Mouse (Mus musculus) megakaryocyte progenitor cell, adult 5-6 weeks (primary cell): ENCODE measurements around the gene Nars2. TPM values are rescaled to one million over a fixed set of nuclear protein-coding genes. Genes with fewer than 3 reads are reported as not detected.
A peak's percentile ranks its signal among the peaks of the same experiment; 100 is the strongest.

ENCODE experiments used
- ATAC-seq: replicated peaks from 2 replicates; pipeline ENCODE4 v1.8.0; 2016; ENCODE audit warnings: mild to moderate bottlenecking, moderate TSS enrichment, inconsistent platforms; ENCODE audit not compliant: poor library complexity
- total RNA-seq, 2 experiments: library from RNA; stranded (forward) in 1 of 2; stranded (reverse) in 1 of 2; fragments of 157-497, 149-512 nt in 1 of 2; fragments of 200-1000 nt in 1 of 2; gene quantifications; 2 replicates each; pipeline versions ENCODE4 v1.2.3 to v1.2.4; 2015 to 2017

Gene Nars2
- total RNA-seq, 2 experiments from 2014 or later, result 8.4 to 12.1 TPM

- ATAC-seq, result peak; percentile 64
Observed at GRCm38 (mm10) chr7:96970359-96970758, 19.1 kb downstream of the Nars2 start.

GRCm38 (mm10) chr7:96971027-96971996 is 20.0 kb downstream of the Nars2 start:
- peak; percentile 69 for ATAC-seq

GRCm38 (mm10) chr7:96972138-96972904 is 21.0 kb downstream of the Nars2 start:
- peak; percentile 49 for ATAC-seq

GRCm38 (mm10) chr7:96975914-96976313 is 24.6 kb downstream of the Nars2 start:
- ATAC-seq, result no peak; the same call in 1 of the 2 replicates

GRCm38 (mm10) chr7:96977209-96977608 is 25.9 kb downstream of the Nars2 start:
- no peak for ATAC-seq

- no peak for ATAC-seq
Observed at GRCm38 (mm10) chr7:96981366-96981765, 30.1 kb downstream of the Nars2 start.

- ATAC-seq, result no peak
Observed at GRCm38 (mm10) chr7:96983660-96984347, 32.5 kb downstream of the Nars2 start.

- ATAC-seq, result no peak
Observed at GRCm38 (mm10) chr7:96985798-96986197, 34.5 kb downstream of the Nars2 start.

- ATAC-seq, result peak; percentile 65
Observed at GRCm38 (mm10) chr7:96986795-96987445, 35.6 kb downstream of the Nars2 start.

- ATAC-seq, result no peak
Observed at GRCm38 (mm10) chr7:96987676-96988075, 36.4 kb downstream of the Nars2 start.

GRCm38 (mm10) chr7:97012956-97013355 is 61.7 kb downstream of the Nars2 start:
- 0 out of 2 replicates have a peak, but pooled peaks have one; percentile 39 for ATAC-seq

GRCm38 (mm10) chr7:97018005-97018404 is 66.7 kb downstream of the Nars2 start:
- peak; percentile 88 for ATAC-seq

GRCm38 (mm10) chr7:97018418-97018817 is 67.1 kb downstream of the Nars2 start:
- ATAC-seq, result no peak

- ATAC-seq, result no peak
Observed at GRCm38 (mm10) chr7:97019303-97019702, 68.0 kb downstream of the Nars2 start.

GRCm38 (mm10) chr7:97026772-97027358 is 75.6 kb downstream of the Nars2 start:
- ATAC-seq, result peak; percentile 91

- peak; percentile 73 for ATAC-seq
Observed at GRCm38 (mm10) chr7:97029151-97029550, 77.8 kb downstream of the Nars2 start.

- no peak for ATAC-seq
Observed at GRCm38 (mm10) chr7:97032412-97032811, 81.1 kb downstream of the Nars2 start.

GRCm38 (mm10) chr7:97039641-97040040 is 88.3 kb downstream of the Nars2 start:
- no peak for ATAC-seq

- no peak for ATAC-seq
Observed at GRCm38 (mm10) chr7:97041868-97042449, 90.7 kb downstream of the Nars2 start.

- no peak for ATAC-seq
Observed at GRCm38 (mm10) chr7:97042981-97043380, 91.7 kb downstream of the Nars2 start.
